In the genomic region with DNA sequence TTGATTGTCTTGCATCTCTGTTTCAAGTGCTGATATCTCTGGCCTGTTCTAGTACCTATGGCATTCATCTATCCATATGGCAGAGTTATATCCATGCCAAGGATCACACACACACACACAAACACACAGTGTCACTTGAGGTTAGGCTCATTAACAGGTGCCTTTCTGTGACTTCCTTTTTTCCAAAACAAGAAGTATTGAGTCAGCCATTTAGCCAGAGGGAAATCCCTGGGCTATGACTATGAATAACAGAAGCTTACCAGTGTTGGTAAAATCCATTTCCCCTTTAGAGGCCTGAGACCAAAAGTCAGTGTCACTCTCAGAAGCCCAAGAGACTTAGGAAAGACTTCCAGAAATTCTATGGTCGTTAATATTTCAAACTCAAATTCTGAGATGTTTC, we compare ENCODE assay signal across 31 mouse cellular contexts.
DNase-seq lines count a peak whose midpoint lies in the region; ATAC-seq and TF ChIP-seq lines count a peak whose summit lies in the region.
"Had no signal": no experiment of that assay in that cellular context is flagged by ENCODE, and none has a peak within 500 bp of the region (broad histone marks: within the 10 kb centered on the region; RNA-seq: fewer than 3 reads in every experiment).

No protein-coding gene starts in this region.

- TF ChIP-seq POLR2A in liver, adult 2 months (IDR thresholded peaks at IDR 0.05; ENCODE audit: extremely low read depth, insufficient read depth, low read length): no peak
- no peak for TF ChIP-seq POLR2A in CH12.LX (IDR thresholded peaks at IDR 0.05; ENCODE audit: low read depth, low read length)

- no peaks in the 10 kb centered on the region for H3K79me2 ChIP-seq in liver, adult 2 months (ENCODE audit: control insufficient read depth, insufficient read depth, low read length)
- H3K79me2 ChIP-seq in CH12.LX (replicated peaks; ENCODE audit: control insufficient read depth, extremely low read depth, insufficient read depth, poor library complexity, severe bottlenecking): no peaks in the 10 kb centered on the region

- peak overlapping the region; percentile 91; the same call in 1 of the 2 replicates for H3K4me2 ChIP-seq in CH12.LX (ENCODE audit: insufficient read depth, low read depth, poor library complexity, severe bottlenecking)
- no peak overlapping the region for H3K4me2 ChIP-seq in forebrain, embryonic 14.5 days (ENCODE audit: low read length)
- H3K4me2 ChIP-seq: forebrain, embryonic 13.5 days; heart, embryonic 11.5 days; hindbrain, embryonic 14.5 days; kidney, embryonic 15.5 days; liver, embryonic 15.5 days; lung, embryonic 15.5 days; midbrain, embryonic 15.5 days; stomach, embryonic 15.5 days had no signal

- no peak for TF ChIP-seq RAD21 in CH12.LX (IDR thresholded peaks at IDR 0.05; ENCODE audit: low read depth, low read length)

- H3K27ac ChIP-seq in liver, adult 2 months (replicated peaks; ENCODE audit: insufficient read depth, low read depth, low read length): no peak overlapping the region
- peak overlapping the region; percentile 35; the same call in 1 of the 2 replicates for H3K27ac ChIP-seq in CH12.LX (ENCODE audit: insufficient read depth, low read depth)
- no peak overlapping the region for H3K27ac ChIP-seq in forebrain, embryonic 14.5 days (ENCODE audit: low read depth, low read length)
- H3K27ac ChIP-seq: forebrain, embryonic 13.5 days; hindbrain, embryonic 14.5 days; kidney, embryonic 15.5 days; liver, embryonic 15.5 days; lung, embryonic 15.5 days; midbrain, embryonic 10.5 days; midbrain, embryonic 15.5 days; stomach, embryonic 15.5 days had no signal

- ATAC-seq in granulocyte monocyte progenitor cell, adult 5-6 weeks (replicated peaks; ENCODE audit: poor library complexity, severe bottlenecking): peak; percentile 80
- peak; percentile 85 for ATAC-seq in monocyte, adult 5-6 weeks (replicated peaks; ENCODE audit: insufficient number of reproducible peaks, low FRiP score, low TSS enrichment, poor library complexity, severe bottlenecking)
- ATAC-seq in forebrain, embryonic 14.5 days: no peak
- ATAC-seq in megakaryocyte-erythroid progenitor cell, adult 5-6 weeks (replicated peaks; ENCODE audit: low FRiP score, low TSS enrichment, poor library complexity, severe bottlenecking): no peak
- ATAC-seq: forebrain, embryonic 13.5 days; inflammation-experienced regulatory T-cells, adult 6 months; midbrain, embryonic 15.5 days; Patski had no signal

- peak; percentile 33 for DNase-seq in liver, adult 2 months (ENCODE audit: extremely low read depth, low read depth, low spot score)
- no peak for DNase-seq in liver
- DNase-seq in CH12.LX (ENCODE audit: extremely low read depth): peak; percentile 74
- no peak for DNase-seq in forebrain, embryonic 14.5 days (ENCODE audit: low spot score)
- no peak for DNase-seq in urinary bladder, postnatal 14 days (ENCODE audit: low spot score)
- DNase-seq: adrenal gland, adult 2 months; adrenal gland, postnatal 36 days; cerebellum, adult 2 months; cerebellum, postnatal 25 days; gastrocnemius, postnatal 14 days; heart, postnatal 4 days; kidney, adult 11 months; kidney, postnatal 36 days; lung, postnatal 36 days; right cerebral cortex, adult 18-20 months; spleen, adult 18-20 months had no signal

- 91% methylated on average over 1 of the region's 1 CpGs for WGBS in liver, adult 2 months
- WGBS in forebrain, embryonic 14.5 days: 76% methylated on average over 1 of the region's 1 CpGs

- peak; percentile 95 for TF ChIP-seq EP300 in CH12.LX (IDR thresholded peaks at IDR 0.05; ENCODE audit: low read length)

- H3K9ac ChIP-seq in liver, adult 2 months (ENCODE audit: low read depth, low read length): no peak overlapping the region
- H3K9ac ChIP-seq in CH12.LX (ENCODE audit: insufficient read depth, low read depth): no peak overlapping the region
- H3K9ac ChIP-seq in forebrain, embryonic 14.5 days (ENCODE audit: low read length): no peak overlapping the region
- H3K9ac ChIP-seq: forebrain, embryonic 13.5 days; hindbrain, embryonic 14.5 days; kidney, embryonic 15.5 days; liver, embryonic 15.5 days; lung, embryonic 15.5 days; midbrain, embryonic 15.5 days; stomach, embryonic 15.5 days had no signal

- in situ Hi-C loops in CH12.LX (cut with MboI; ENCODE audit: low pct_ligation_motif_present, low pct_unique_long_range_greater_than_20kb, low sequenced_read_pairs): no loop called here

- no peaks in the 10 kb centered on the region for H3K4me1 ChIP-seq in liver, adult 2 months (ENCODE audit: control insufficient read depth, insufficient read depth, low read length)
- H3K4me1 ChIP-seq in CH12.LX (ENCODE audit: control insufficient read depth in 1 of 2, insufficient read depth in 2 of 2): peaks cover 12 to 50% of the 10 kb centered on the region in 2 experiments
- no peaks in the 10 kb centered on the region for H3K4me1 ChIP-seq in forebrain, embryonic 14.5 days (ENCODE audit: control insufficient read depth, insufficient read depth, low read length)
- H3K4me1 ChIP-seq: forebrain, embryonic 13.5 days; kidney, embryonic 15.5 days; liver, embryonic 15.5 days; lung, embryonic 15.5 days; midbrain, embryonic 15.5 days; stomach, embryonic 15.5 days had no signal

- H3K36me3 ChIP-seq in liver, adult 2 months (ENCODE audit: control insufficient read depth, insufficient read depth, low read length): no peaks in the 10 kb centered on the region
- H3K36me3 ChIP-seq in CH12.LX (replicated peaks in 1 of 2; ENCODE audit: control insufficient read depth in 1 of 2, insufficient read depth in 1 of 2, low read length in 1 of 2): no peaks in the 10 kb centered on the region
- H3K36me3 ChIP-seq in forebrain, embryonic 14.5 days (ENCODE audit: control insufficient read depth, insufficient read depth, low read length): no peaks in the 10 kb centered on the region
- H3K36me3 ChIP-seq: kidney, embryonic 15.5 days; liver, embryonic 15.5 days; lung, embryonic 15.5 days; midbrain, embryonic 10.5 days; midbrain, embryonic 15.5 days; stomach, embryonic 15.5 days had no signal

- TF ChIP-seq CTCF in liver, adult 2 months (IDR thresholded peaks at IDR 0.05; ENCODE audit: low read depth, low read length): no peak
- no peak for TF ChIP-seq CTCF in CH12.LX (conservative IDR thresholded peaks at IDR 0.05 in 1 of 2, IDR thresholded peaks at IDR 0.05 in 1 of 2; ENCODE audit: low read depth in 2 of 2, low read length in 2 of 2)

- no peaks in the 10 kb centered on the region for H3K9me3 ChIP-seq in CH12.LX (replicated peaks; ENCODE audit: low read length)
- H3K9me3 ChIP-seq in forebrain, embryonic 14.5 days (replicated peaks; ENCODE audit: control insufficient read depth, low read length): no peaks in the 10 kb centered on the region
- H3K9me3 ChIP-seq: forebrain, embryonic 13.5 days; kidney, embryonic 15.5 days; liver, embryonic 15.5 days; lung, embryonic 15.5 days; midbrain, embryonic 10.5 days; midbrain, embryonic 15.5 days; stomach, embryonic 15.5 days had no signal

- H3K27me3 ChIP-seq in liver, adult 2 months (ENCODE audit: control insufficient read depth, insufficient read depth, low read length): no peaks in the 10 kb centered on the region
- H3K27me3 ChIP-seq in CH12.LX (replicated peaks): no peaks in the 10 kb centered on the region
- no peaks in the 10 kb centered on the region for H3K27me3 ChIP-seq in forebrain, embryonic 14.5 days (replicated peaks; ENCODE audit: control insufficient read depth, insufficient read depth, low read length)
- H3K27me3 ChIP-seq: forebrain, embryonic 13.5 days; kidney, embryonic 15.5 days; liver, embryonic 15.5 days; lung, embryonic 15.5 days; midbrain, embryonic 15.5 days; Patski; stomach, embryonic 15.5 days had no signal

- no peak overlapping the region for H3K4me3 ChIP-seq in liver, adult 2 months (ENCODE audit: insufficient read depth, low read depth, low read length)
- no peak overlapping the region for H3K4me3 ChIP-seq in CH12.LX (replicated peaks in 1 of 3; ENCODE audit: low read depth in 2 of 3, low read length in 2 of 3, poor library complexity in 1 of 3)
- no peak overlapping the region for H3K4me3 ChIP-seq in forebrain, embryonic 14.5 days (ENCODE audit: low read depth, low read length)
- H3K4me3 ChIP-seq: forebrain, embryonic 13.5 days; kidney, embryonic 15.5 days; layer of hippocampus, adult 2 months; liver, embryonic 15.5 days; lung, embryonic 15.5 days; midbrain, embryonic 10.5 days; midbrain, embryonic 15.5 days; stomach, embryonic 15.5 days had no signal

- dilution Hi-C loops in CH12.LX (cut with MboI; ENCODE audit: extremely low pct_ligation_motif_present, extremely low pct_unique_long_range_greater_than_20kb, low sequenced_read_pairs): no loop called here

TF ChIP-seq in CH12.LX, 34 proteins besides CTCF, POLR2A, EP300 and RAD21 (continues in another document):
- TF ChIP-seq MAX (IDR thresholded peaks at IDR 0.05; ENCODE audit: low read length) (peak; percentile 55; the same call in 1 of the 2 replicates), HCFC1 (IDR thresholded peaks at IDR 0.05; ENCODE audit: low read depth, low read length) (no peak; the same call in 1 of the 2 replicates), TBP (conservative IDR thresholded peaks at IDR 0.05; ENCODE audit: low read depth, low read length) (no peak), CHD1 (IDR thresholded peaks at IDR 0.05; ENCODE audit: low read depth, low read length) (no peak), USF2 (conservative IDR thresholded peaks at IDR 0.05; ENCODE audit: low read depth, low read length) (no peak), UBTF (IDR thresholded peaks at IDR 0.05; ENCODE audit: low read depth, low read length) (no peak), ZKSCAN1 (IDR thresholded peaks at IDR 0.05; ENCODE audit: borderline replicate concordance, low read depth, low read length) (no peak), MXI1 (IDR thresholded peaks at IDR 0.05; ENCODE audit: low read depth, low read length) (no peak; the same call in 1 of the 2 replicates), CHD2 (IDR thresholded peaks at IDR 0.05; ENCODE audit: low read length) (peak; percentile 72; the same call in 1 of the 2 replicates), PAX5 (IDR thresholded peaks at IDR 0.05; ENCODE audit: low read length) (no peak), ZMIZ1 (IDR thresholded peaks at IDR 0.05; ENCODE audit: low read depth, low read length) (no peak), BHLHE40 (IDR thresholded peaks at IDR 0.05; ENCODE audit: low read depth, low read length) (peak; percentile 86), ETS1 (conservative IDR thresholded peaks at IDR 0.05; ENCODE audit: low read depth, low read length) (peak; percentile 95), MEF2A (IDR thresholded peaks at IDR 0.05; ENCODE audit: borderline replicate concordance, low read depth, low read length) (peak; percentile 89), ELF1 (IDR thresholded peaks at IDR 0.05; ENCODE audit: low read depth, low read length) (no peak; the same call in 1 of the 2 replicates), TCF12 (IDR thresholded peaks at IDR 0.05; ENCODE audit: low read depth, low read length) (peak; percentile 87), SMC3 (IDR thresholded peaks at IDR 0.05; ENCODE audit: low read depth, low read length) (no peak), ZNF384 (IDR thresholded peaks at IDR 0.05; ENCODE audit: low read depth, low read length) (no peak), E2F4 (IDR thresholded peaks at IDR 0.05; ENCODE audit: insufficient replicate concordance, low read depth, low read length) (no peak), KAT2A (IDR thresholded peaks at IDR 0.05; ENCODE audit: insufficient replicate concordance, low read length) (no peak)

Comparison
In these comparisons a context has a peak if more than half of its experiments do, and no peak if none do; other contexts are left out.
1. DNase-seq: peak in liver, adult 2 months (single experiment) and CH12.LX (single experiment); none in liver (single experiment), forebrain, embryonic 14.5 days (single experiment) and urinary bladder, postnatal 14 days (single experiment).
2. ATAC-seq: peak in granulocyte monocyte progenitor cell, adult 5-6 weeks (single experiment) and monocyte, adult 5-6 weeks (single experiment); none in forebrain, embryonic 14.5 days (single experiment) and megakaryocyte-erythroid progenitor cell, adult 5-6 weeks (single experiment).